In the genomic region with DNA sequence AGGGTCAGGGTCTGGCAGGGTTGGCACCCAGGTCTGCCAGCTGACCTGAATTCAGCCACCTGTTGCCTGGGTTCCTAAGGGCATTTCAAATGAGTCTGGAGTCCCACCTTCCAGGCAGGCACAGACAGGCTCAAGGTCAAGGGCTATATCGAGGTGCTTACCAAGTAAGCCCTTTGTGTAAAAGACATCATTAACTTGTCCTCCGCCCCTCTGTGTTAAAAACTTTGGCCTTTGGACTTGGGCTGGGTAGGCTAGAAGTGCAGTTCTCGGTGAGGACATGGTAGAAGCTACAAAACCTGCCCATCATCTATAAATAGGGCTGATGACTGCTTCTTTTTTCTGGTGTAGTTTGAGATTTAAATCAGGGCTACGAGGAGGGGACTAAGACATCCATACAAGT, we compare ENCODE assay signal across 25 mouse cellular contexts. TPM values are rescaled to one million over a fixed set of nuclear protein-coding genes. Genes with fewer than 3 reads are reported as not detected.
DNase-seq lines count a peak whose midpoint lies in the region; ATAC-seq and TF ChIP-seq lines count a peak whose summit lies in the region.
"Had no signal": no experiment of that assay in that cellular context is flagged by ENCODE, and none has a peak within 500 bp of the region (broad histone marks: within the 10 kb centered on the region; RNA-seq: fewer than 3 reads in every experiment).

No protein-coding gene starts in this region.

- H3K4me2 ChIP-seq in kidney, embryonic 15.5 days = no peak overlapping the region
- peak overlapping the region; percentile 37; the same call in 1 of the 2 replicates for H3K4me2 ChIP-seq in intestine, postnatal 0 days (replicated peaks; ENCODE audit: low read depth)
- H3K4me2 ChIP-seq: liver, embryonic 12.5 days had no signal

- H3K9ac ChIP-seq in kidney, embryonic 15.5 days = no peak overlapping the region
- H3K9ac ChIP-seq in intestine, postnatal 0 days (ENCODE audit: low read depth, low read length) = no peak overlapping the region
- H3K9ac ChIP-seq: embryonic facial prominence, embryonic 15.5 days; forebrain, embryonic 13.5 days; liver, embryonic 12.5 days; liver, postnatal 0 days had no signal

- no peak overlapping the region for H3K4me3 ChIP-seq in kidney, embryonic 15.5 days (replicated peaks)
- H3K4me3 ChIP-seq in intestine, postnatal 0 days (ENCODE audit: low read depth, low read length) = 0 out of 2 replicates have a peak overlapping the region, but pooled peaks have one; percentile 48
- H3K4me3 ChIP-seq: liver, embryonic 12.5 days had no signal

- peaks cover 18% of the 10 kb centered on the region for H3K4me1 ChIP-seq in kidney, embryonic 15.5 days
- no peaks in the 10 kb centered on the region; the same call in 1 of the 2 replicates for H3K4me1 ChIP-seq in intestine, postnatal 0 days (replicated peaks; ENCODE audit: control insufficient read depth, insufficient read depth, low read length)

- ATAC-seq in kidney, embryonic 15.5 days (replicated peaks; ENCODE audit: low FRiP score) = no peak
- peak; percentile 83 for ATAC-seq in intestine, postnatal 0 days
- ATAC-seq: forebrain, embryonic 13.5 days; liver, embryonic 12.5 days; liver, postnatal 0 days had no signal

- peak; percentile 26 to 48 for DNase-seq in kidney, adult 8-10 months
- DNase-seq in ES-CJ7 (ENCODE audit: low read depth, low spot score) = peak; percentile 22
- DNase-seq in ZHBTc4 (ENCODE audit: low read depth, low spot score) = peak; percentile 23
- DNase-seq in spleen, postnatal 36 days (ENCODE audit: low spot score in 2 of 2) = no peak
- DNase-seq in right cerebral cortex, postnatal 36 days (ENCODE audit: low spot score in 2 of 2) = no peak
- DNase-seq: adrenal gland, adult 8-10 months; B cell, adult 2 months; cerebellum, adult 8-10 months; cerebellum, postnatal 25 days; gastrocnemius, postnatal 36 days; heart, adult 18-20 months; heart, postnatal 4 days; left cerebral cortex, postnatal 4 days; liver, postnatal 0 days; lung, postnatal 36 days; right cerebral cortex, postnatal 25 days had no signal

- no peak for TF ChIP-seq CTCF in intestine, postnatal 0 days (IDR thresholded peaks at IDR 0.05; ENCODE audit: low read depth)

- H3K27ac ChIP-seq in kidney, embryonic 15.5 days = no peak overlapping the region
- peak overlapping the region; percentile 68 for H3K27ac ChIP-seq in intestine, postnatal 0 days (ENCODE audit: low read depth, low read length)
- H3K27ac ChIP-seq: embryonic facial prominence, embryonic 10.5 days; embryonic facial prominence, embryonic 15.5 days; forebrain, embryonic 13.5 days; hindbrain, embryonic 14.5 days; liver, embryonic 12.5 days had no signal

- WGBS in kidney, embryonic 15.5 days = 56% methylated on average over 4 of the region's 4 CpGs
- WGBS in intestine, postnatal 0 days = 24% methylated on average over 4 of the region's 4 CpGs

- H3K36me3 ChIP-seq in kidney, embryonic 15.5 days = no peaks in the 10 kb centered on the region
- no peaks in the 10 kb centered on the region for H3K36me3 ChIP-seq in intestine, postnatal 0 days (ENCODE audit: control insufficient read depth, insufficient read depth)
- H3K36me3 ChIP-seq: embryonic facial prominence, embryonic 10.5 days; embryonic facial prominence, embryonic 15.5 days; liver, embryonic 12.5 days had no signal

- H3K27me3 ChIP-seq in kidney, embryonic 15.5 days = peaks cover 88% of the 10 kb centered on the region
- peaks cover 21% of the 10 kb centered on the region; the same call in 1 of the 2 replicates for H3K27me3 ChIP-seq in intestine, postnatal 0 days (replicated peaks; ENCODE audit: control insufficient read depth, insufficient read depth, low read length)

- no peaks in the 10 kb centered on the region for H3K9me3 ChIP-seq in kidney, embryonic 15.5 days (replicated peaks)
- no peaks in the 10 kb centered on the region for H3K9me3 ChIP-seq in intestine, postnatal 0 days (ENCODE audit: control insufficient read depth)
- H3K9me3 ChIP-seq: embryonic facial prominence, embryonic 10.5 days; embryonic facial prominence, embryonic 15.5 days; forebrain, embryonic 13.5 days; liver, embryonic 12.5 days had no signal

RNA-seq across cellular contexts. Expression of gene Hrh1, which starts 1.1 kb away (rescaled TPM):
- polyA plus RNA-seq in kidney, embryonic 15.5 days (2015; fragmentation: Nextera tagmentation; extraction: Ambion mirVana) = 0.21 and 0.28 TPM in 2 replicates
- 0.46 TPM in 2 replicates for polyA plus RNA-seq in intestine, postnatal 0 days (2015; fragmentation: Nextera tagmentation; extraction: Ambion mirVana)
- polyA plus RNA-seq: heart, embryonic 11.5 days; heart, embryonic 16.5 days; liver, embryonic 12.5 days; liver, postnatal 0 days had no signal

Comparison
In these comparisons a context has a peak if more than half of its experiments do, and no peak if none do; other contexts are left out.
1. DNase-seq: peak in kidney, adult 8-10 months (2 of 2), ES-CJ7 (single experiment) and ZHBTc4 (single experiment); none in spleen, postnatal 36 days (0 of 2) and right cerebral cortex, postnatal 36 days (0 of 2).